Mouse (Mus musculus) liver, postnatal 0 days (tissue): Measurements from ENCODE around the gene Sav1. TPM values are rescaled to one million over a fixed set of nuclear protein-coding genes. Genes with fewer than 3 reads are reported as not detected.
A peak's percentile ranks its signal among the peaks of the same experiment; 100 is the strongest.

Source experiments
- ATAC-seq: fragments of 200-750 bp; cut with Nextera tagmentation; 2 replicates; pipeline ENCODE4 v1.8.0; 2017; ENCODE audit warnings: mild to moderate bottlenecking, moderate library complexity
- DNase-seq: peaks from one replicate; pipeline ENCODE4 v3.0.0-alpha.2; 2016
- H3K27ac ChIP-seq: fragments of 300-500 bp; sonication (generic); 2 replicates; pipeline ENCODE4 v1.5.1; 2014; ENCODE audit warnings: antibody characterized with exemption, moderate library complexity, mild to moderate bottlenecking, low read depth
- H3K27me3 ChIP-seq: fragments of 300-500 bp; sonication (generic); 2 replicates; pipeline ENCODE4 v1.6.1; 2014; ENCODE audit warnings: low read length, control low read depth, mixed read lengths; ENCODE audit not compliant: insufficient read depth
- H3K36me3 ChIP-seq: fragments of 300-500 bp; sonication (generic); replicated peaks from 2 replicates; pipeline ENCODE4 v1.6.1; 2014; ENCODE audit warnings: mild to moderate bottlenecking, control low read depth, low read length, moderate library complexity, mixed read lengths; ENCODE audit not compliant: insufficient read depth
- H3K4me1 ChIP-seq: fragments of 300-500 bp; sonication (generic); 2 replicates; pipeline ENCODE4 v1.6.1; 2014; ENCODE audit warnings: antibody characterized with exemption, mild to moderate bottlenecking, control low read depth; ENCODE audit not compliant: insufficient read depth
- H3K4me2 ChIP-seq: fragments of 300-500 bp; sonication (generic); 2 replicates; pipeline ENCODE4 v1.6.1; 2014; ENCODE audit warnings: low read depth, mild to moderate bottlenecking, low read length, moderate library complexity, mixed read lengths
- H3K4me3 ChIP-seq: fragments of 300-500 bp; sonication (generic); 2 replicates; pipeline ENCODE4 v1.5.1; 2014; ENCODE audit warnings: low read depth, low read length
- H3K9ac ChIP-seq: fragments of 300-500 bp; sonication (generic); replicated peaks from 2 replicates; pipeline ENCODE4 v1.6.1; 2014; ENCODE audit warnings: mild to moderate bottlenecking, moderate library complexity
- H3K9me3 ChIP-seq: fragments of 300-500 bp; sonication (generic); 2 replicates; pipeline ENCODE4 v1.6.1; 2016; ENCODE audit warnings: mild to moderate bottlenecking, control low read depth, low read length, mixed read lengths
- CTCF ChIP-seq: sonication (generic); IDR thresholded peaks from 2 replicates; pipeline ENCODE4 v1.5.1; 2016; ENCODE audit warnings: antibody characterized with exemption, low read depth
- EP300 ChIP-seq: IDR thresholded peaks from 2 replicates; pipeline ENCODE4 v1.6.1; 2016; ENCODE audit warnings: antibody characterized with exemption, low read depth, mild to moderate bottlenecking
- WGBS: fragments of 180-500 bp; shearing (Covaris S2); extraction: QIAGEN DNeasy Blood & Tissue Kit; methylation state at CpG from one replicate; pipeline ENCODE4 v1.1.7; 2014; ENCODE audit not compliant: insufficient replicate concordance; 5-methylcytosine and 5-hydroxymethylcytosine counted together
- polyA plus RNA-seq: library from polyadenylated mRNA; unstranded; fragments of >200 nt; fragmentation: Nextera tagmentation; extraction: Ambion mirVana; gene quantifications from 2 replicates; pipeline ENCODE4 v1.2.1, GENCODE M21; 2015

Gene Sav1
- polyA plus RNA-seq, 1 experiment from 2014 or later, result 3.6 TPM

DNA sequence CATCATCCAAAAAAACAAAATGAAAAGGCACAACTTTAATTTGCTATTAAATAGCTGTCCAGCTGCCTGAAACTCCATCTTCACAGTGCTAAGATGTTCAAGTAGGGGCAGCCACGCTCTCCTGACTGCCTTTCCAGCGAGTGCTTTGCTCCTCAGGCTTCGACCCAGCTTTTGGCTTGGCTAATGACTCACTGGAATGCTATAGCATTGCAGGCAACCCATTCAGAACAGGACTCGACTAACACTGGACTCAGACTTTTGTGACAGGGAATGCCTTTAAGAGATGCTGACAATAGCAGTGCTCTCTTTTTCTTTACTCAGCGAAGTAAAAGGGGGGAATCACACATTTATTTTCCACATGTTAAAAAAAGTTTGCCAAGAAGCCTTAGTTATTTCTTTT lies 24.9 kb upstream of the Sav1 start:
- DNase-seq, result no peak
- no peak overlapping the region for H3K27ac ChIP-seq
- no peak overlapping the region for H3K9ac ChIP-seq
- 80% methylated on average over 5 of the region's 5 CpGs for WGBS
- 0 out of 2 replicates have a peak, but pooled peaks cover 3% of the 10 kb centered on the region for H3K9me3 ChIP-seq
- TF ChIP-seq CTCF, result no peak
- TF ChIP-seq EP300, result no peak
- no peak for ATAC-seq
- H3K27me3 ChIP-seq, result no peaks in the 10 kb centered on the region
- no peak overlapping the region for H3K4me3 ChIP-seq
- H3K4me1 ChIP-seq, result no peaks in the 10 kb centered on the region
- 0 out of 2 replicates have a peak, but pooled peaks cover 3% of the 10 kb centered on the region for H3K36me3 ChIP-seq
- no peak overlapping the region for H3K4me2 ChIP-seq

DNA sequence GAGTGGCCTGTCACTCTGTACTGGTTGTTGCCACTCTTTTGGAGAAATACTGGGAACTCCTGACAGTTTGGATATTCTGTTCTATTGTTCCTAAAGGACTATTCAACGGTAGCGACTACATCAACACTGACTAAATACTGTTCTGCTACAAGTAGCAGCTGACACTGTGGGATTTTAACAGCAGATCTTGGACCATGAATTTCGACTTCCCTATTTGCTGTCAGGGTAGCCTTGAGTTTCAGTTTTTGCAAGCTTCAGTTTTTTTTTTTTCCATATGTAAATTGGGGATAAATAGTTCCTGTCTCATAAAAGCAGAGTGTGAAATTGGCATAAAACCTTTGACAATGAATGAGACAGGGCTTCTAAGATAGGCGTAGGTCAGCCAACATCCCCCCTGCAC lies 23.6 kb upstream of the Sav1 start:
- DNase-seq (no peak), ATAC-seq (no peak)
- Histone ChIP-seq H3K4me1 (no peaks in the 10 kb centered on the region), H3K27me3 (no peaks in the 10 kb centered on the region), H3K4me3 (no peak overlapping the region), H3K9me3 (0 out of 2 replicates have a peak, but pooled peaks cover 3% of the 10 kb centered on the region), H3K4me2 (no peak overlapping the region), H3K9ac (no peak overlapping the region), H3K27ac (no peak overlapping the region), H3K36me3 (0 out of 2 replicates have a peak, but pooled peaks cover 3% of the 10 kb centered on the region)
- TF ChIP-seq CTCF (no peak), EP300 (no peak)
- 83% methylated on average over 4 of the region's 4 CpGs for WGBS

DNA sequence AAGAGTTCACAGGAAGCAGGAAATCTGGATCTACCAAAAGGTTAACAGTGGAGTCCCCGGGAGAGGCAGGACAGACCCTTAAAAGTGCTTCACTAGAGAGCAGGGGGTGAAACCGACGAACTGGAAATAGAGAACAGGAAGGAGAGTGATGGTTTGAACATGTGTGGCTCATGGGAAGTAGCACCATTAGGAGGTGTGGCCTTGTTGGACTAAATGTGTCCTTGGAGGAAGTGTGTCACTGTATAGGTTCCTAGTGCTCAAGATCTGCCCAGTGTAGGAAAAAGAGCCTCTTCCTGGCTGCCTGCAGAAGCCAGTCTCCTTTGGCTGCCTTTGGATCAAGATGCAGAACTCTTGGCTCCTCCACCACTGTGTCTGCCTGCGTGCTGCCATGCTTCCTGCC lies 18.3 kb upstream of the Sav1 start:
- H3K4me3 ChIP-seq, result no peak overlapping the region
- TF ChIP-seq CTCF (no peak), EP300 (no peak)
- H3K4me2 ChIP-seq, result no peak overlapping the region
- H3K27me3 ChIP-seq, result no peaks in the 10 kb centered on the region
- no peaks in the 10 kb centered on the region for H3K9me3 ChIP-seq
- no peaks in the 10 kb centered on the region for H3K36me3 ChIP-seq
- no peaks in the 10 kb centered on the region for H3K4me1 ChIP-seq
- H3K9ac ChIP-seq, result no peak overlapping the region
- DNase-seq (no peak), ATAC-seq (no peak)
- 56% methylated on average over 4 of the region's 4 CpGs for WGBS
- no peak overlapping the region for H3K27ac ChIP-seq

DNA sequence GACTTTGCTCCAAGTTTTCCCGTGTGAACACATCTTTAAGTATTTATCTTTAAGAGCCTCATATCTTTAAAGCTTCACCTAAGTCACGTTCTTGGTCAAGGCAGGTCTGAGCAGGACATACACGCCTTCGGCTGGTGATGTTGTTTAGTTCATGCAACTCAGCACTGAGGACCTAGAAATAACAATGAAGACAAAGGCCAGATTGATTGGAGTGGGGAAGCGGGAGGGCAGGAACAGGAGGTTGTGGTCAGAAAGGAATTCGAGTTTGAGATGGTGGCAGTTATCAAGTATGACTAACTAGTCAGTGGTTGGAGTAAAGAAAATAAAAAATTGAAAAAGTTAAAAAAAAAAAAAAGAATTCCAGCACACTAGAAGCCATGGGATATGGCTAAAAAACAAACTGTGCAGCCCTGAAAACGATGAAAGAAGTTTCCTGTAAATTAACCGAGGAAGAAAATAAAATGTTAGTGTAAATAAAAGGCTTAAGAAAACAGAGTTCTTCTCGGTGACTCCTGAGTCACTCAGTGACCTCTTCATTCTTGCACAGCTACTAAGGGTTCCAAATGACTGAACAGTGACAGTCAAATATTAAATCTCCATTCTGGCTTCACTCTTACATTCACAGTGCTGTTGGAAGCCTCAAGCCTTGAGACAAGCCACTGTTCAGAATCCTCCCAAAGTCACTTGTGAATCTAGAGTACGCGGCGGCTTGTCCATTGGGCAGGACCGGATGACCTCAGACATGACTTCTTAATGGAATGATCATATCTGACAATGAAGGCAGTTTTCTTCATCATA lies 11.6 kb upstream of the Sav1 start:
- no peak overlapping the region for H3K27ac ChIP-seq
- DNase-seq (no peak), ATAC-seq (no peak)
- H3K9ac ChIP-seq, result no peak overlapping the region
- H3K9me3 ChIP-seq, result no peaks in the 10 kb centered on the region
- no peak overlapping the region for H3K4me2 ChIP-seq
- no peaks in the 10 kb centered on the region for H3K36me3 ChIP-seq
- 61% methylated on average over 13 of the region's 13 CpGs for WGBS
- no peak for TF ChIP-seq CTCF
- TF ChIP-seq EP300, result no peak
- H3K4me1 ChIP-seq, result no peaks in the 10 kb centered on the region
- H3K27me3 ChIP-seq, result no peaks in the 10 kb centered on the region
- no peak overlapping the region for H3K4me3 ChIP-seq

DNA sequence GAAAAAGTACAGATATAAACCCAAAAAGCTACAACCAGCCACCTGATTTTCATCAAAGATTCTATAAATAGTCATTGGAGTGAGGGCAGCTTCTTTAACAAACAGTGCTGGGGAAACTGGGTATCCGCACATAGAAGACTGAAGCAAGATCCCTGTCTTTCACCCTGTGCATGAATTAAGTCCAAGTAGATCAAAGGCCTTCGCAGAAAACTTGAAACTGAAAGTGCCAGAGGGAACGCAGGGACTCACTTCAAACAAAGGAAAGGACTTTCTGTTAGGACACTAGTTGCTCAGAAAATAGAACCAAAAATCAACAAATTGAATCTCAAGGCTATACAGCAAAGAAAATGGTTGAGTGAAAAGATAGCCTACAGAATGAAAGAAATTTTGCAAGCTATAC lies 8.6 kb upstream of the Sav1 start:
- H3K4me2 ChIP-seq, result no peak overlapping the region
- no peak overlapping the region for H3K27ac ChIP-seq
- DNase-seq (no peak), ATAC-seq (no peak)
- H3K4me3 ChIP-seq, result no peak overlapping the region
- no peaks in the 10 kb centered on the region for H3K9me3 ChIP-seq
- H3K9ac ChIP-seq, result no peak overlapping the region
- H3K27me3 ChIP-seq, result no peaks in the 10 kb centered on the region
- no peaks in the 10 kb centered on the region for H3K36me3 ChIP-seq
- WGBS, result 72% methylated on average over 3 of the region's 3 CpGs
- no peaks in the 10 kb centered on the region for H3K4me1 ChIP-seq
- TF ChIP-seq CTCF, result no peak
- no peak for TF ChIP-seq EP300

DNA sequence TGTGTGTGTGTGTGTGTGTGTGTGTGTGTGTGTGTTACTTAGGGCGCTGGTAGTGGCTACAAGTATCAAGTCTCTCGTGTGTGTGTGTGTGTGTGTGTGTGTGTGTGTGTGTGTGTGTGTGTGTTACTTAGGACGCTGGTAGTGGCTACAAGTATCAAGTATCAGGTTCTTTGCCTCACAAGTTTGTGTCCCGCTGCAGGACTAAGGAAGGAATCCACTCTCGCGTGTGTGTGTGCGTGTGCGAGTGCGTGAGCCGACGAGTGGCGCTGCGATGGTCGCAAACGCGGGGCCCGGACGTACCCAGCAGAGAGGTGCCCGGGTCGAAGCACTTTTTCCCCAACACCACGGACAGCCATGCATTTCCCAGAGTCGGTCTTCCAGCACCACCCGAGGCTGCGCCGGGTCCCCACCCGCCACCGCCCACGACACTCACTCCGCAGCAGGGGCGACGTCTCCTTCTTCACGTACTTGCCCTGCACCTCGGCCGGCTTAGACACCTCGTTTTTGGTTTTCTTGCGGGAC lies 500 bp downstream of the Sav1 start:
- H3K9ac ChIP-seq, result peak overlapping the region; percentile 99
- peak; percentile 61 for DNase-seq
- peak overlapping the region; percentile 90 for H3K4me3 ChIP-seq
- H3K27me3 ChIP-seq, result no peaks in the 10 kb centered on the region
- H3K9me3 ChIP-seq, result no peaks in the 10 kb centered on the region
- H3K27ac ChIP-seq, result peak overlapping the region; percentile 99
- H3K4me2 ChIP-seq, result peak overlapping the region; percentile 92
- H3K4me1 ChIP-seq, result peaks cover 15% of the 10 kb centered on the region
- WGBS, result under 1% methylated on average over 35 of the region's 36 CpGs
- no peak for TF ChIP-seq EP300
- ATAC-seq, result peak; percentile 35
- H3K36me3 ChIP-seq, result peaks cover 28% of the 10 kb centered on the region
